Mouse (Mus musculus): ENCODE data around the gene Hkdc1. TPM values are rescaled to one million over a fixed set of nuclear protein-coding genes. Genes with fewer than 3 reads are reported as not detected.

The Hkdc1 gene
- total and polyA plus RNA-seq, 3 experiments = not detected

DNA sequence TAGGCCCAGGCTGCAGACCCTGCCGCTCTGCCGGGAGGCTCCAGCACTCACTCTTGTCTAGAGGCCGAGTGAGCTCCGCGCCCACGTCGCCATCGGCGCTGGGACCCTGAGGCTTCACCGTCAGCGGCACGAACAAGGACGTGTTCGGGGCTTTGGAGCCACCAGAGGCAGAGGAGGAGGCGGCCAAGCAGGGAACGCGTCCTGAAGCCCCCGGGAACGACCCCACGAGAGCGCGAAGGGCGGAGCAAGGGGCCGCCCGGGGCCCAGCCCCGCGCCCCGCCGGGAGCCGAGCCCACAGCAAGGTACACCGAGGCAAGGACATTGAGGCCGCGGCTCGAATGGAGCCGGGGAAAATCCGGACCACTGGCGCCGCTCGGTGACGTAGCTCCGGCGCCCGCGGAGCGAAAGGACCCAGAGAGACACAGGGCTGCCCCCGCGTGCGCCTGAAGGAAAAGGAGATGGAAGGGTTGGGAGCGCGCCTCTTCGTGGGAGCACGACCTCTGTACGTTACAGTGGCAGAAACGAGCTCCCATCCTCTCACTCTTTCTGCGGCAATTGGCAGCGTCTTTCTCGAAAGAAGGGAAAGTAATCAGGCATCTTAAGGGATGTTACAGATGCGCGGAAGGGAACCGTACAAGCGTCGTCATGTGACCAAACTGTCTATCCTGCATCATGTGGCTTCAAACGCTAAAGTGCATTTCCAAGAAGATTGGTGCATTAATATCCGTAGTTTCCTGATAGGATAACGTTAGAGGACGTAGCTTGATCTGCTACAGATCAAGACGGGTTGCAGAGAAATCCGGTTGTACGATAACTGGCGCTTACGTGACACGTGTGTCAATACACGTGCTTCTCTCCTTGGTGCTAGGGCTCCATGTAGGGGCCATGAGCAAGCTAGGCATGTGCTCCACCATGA is 27.3 kb upstream of the Hkdc1 start, which contains the start of the genes 4930507D05Rik and Supv3l1:
4930507D05Rik (plus strand) TSS at position 126 of the 916 bp plus-strand sequence.
Supv3l1 (minus strand) TSS at position 375 of the 916 bp plus-strand sequence.
- peak; percentile 91 to 97 for DNase-seq
- H3K4me3 ChIP-seq = peak within 1 kb of the TSS; percentile 83
- H3K9ac ChIP-seq (ENCODE audit: low read depth, low read length) = peak within 1 kb of the TSS; percentile 94
- H3K27me3 ChIP-seq (ENCODE audit: control insufficient read depth, insufficient read depth, low read length) = no peaks in the 10 kb centered on the region
- no peaks in the 10 kb centered on the region for H3K79me2 ChIP-seq (replicated peaks; ENCODE audit: control insufficient read depth, insufficient read depth, low read length)
- H3K36me3 ChIP-seq (ENCODE audit: control insufficient read depth, insufficient read depth, low read length) = no peaks in the 10 kb centered on the region
- no peak for TF ChIP-seq CTCF (IDR thresholded peaks at IDR 0.05)
- peak; percentile 87 for TF ChIP-seq EP300 (IDR thresholded peaks at IDR 0.05; ENCODE audit: insufficient read depth, low read depth, low read length)
- peak; percentile 52 for TF ChIP-seq POLR2A (IDR thresholded peaks at IDR 0.05; ENCODE audit: insufficient read depth, low read depth, low read length)
- intact Hi-C loops (cut with DNase I) = loop anchor here (2.0 kb wide), 1 partner anchor 37 kb away; the partner anchor contains the start of gene Vps26a
- peak within 1 kb of the TSS; percentile 99 for H3K27ac ChIP-seq
- under 1% methylated on average over 73 of the region's 73 CpGs for WGBS
- peaks cover 3% of the 10 kb centered on the region for H3K4me1 ChIP-seq (ENCODE audit: control insufficient read depth, insufficient read depth, low read length)

DNA sequence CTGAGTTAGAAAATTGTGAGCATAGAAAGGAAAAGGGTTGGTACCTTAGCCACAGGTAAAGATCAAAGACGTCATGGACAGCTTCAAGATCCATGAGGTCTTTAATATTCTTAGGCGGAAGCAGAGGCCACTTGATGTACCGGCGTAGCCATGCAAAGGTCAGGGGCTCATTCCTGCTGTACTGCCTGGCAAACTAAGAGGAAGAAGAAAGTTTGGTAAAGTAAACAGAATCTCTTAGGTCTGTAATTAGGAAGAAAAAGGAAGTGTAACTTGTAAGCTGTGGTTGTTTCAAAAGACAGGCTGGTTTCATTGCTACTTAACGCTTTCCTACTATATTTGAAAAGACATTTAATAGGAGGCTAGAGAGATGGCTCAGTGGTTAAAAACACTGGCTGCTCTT is 8.1 kb upstream of the Hkdc1 start:
- Histone ChIP-seq H3K27ac (no peak overlapping the region), H3K79me2 (replicated peaks; ENCODE audit: control insufficient read depth, insufficient read depth, low read length) (no peaks in the 10 kb centered on the region), H3K4me3 (no peak overlapping the region), H3K27me3 (ENCODE audit: control insufficient read depth, insufficient read depth, low read length) (no peaks in the 10 kb centered on the region), H3K4me1 (ENCODE audit: control insufficient read depth, insufficient read depth, low read length) (no peaks in the 10 kb centered on the region), H3K36me3 (ENCODE audit: control insufficient read depth, insufficient read depth, low read length) (no peaks in the 10 kb centered on the region), H3K9ac (ENCODE audit: low read depth, low read length) (no peak overlapping the region)
- DNase-seq = no peak
- TF ChIP-seq CTCF (IDR thresholded peaks at IDR 0.05) = no peak
- no peak for TF ChIP-seq POLR2A (IDR thresholded peaks at IDR 0.05; ENCODE audit: insufficient read depth, low read depth, low read length)
- no peak for TF ChIP-seq EP300 (IDR thresholded peaks at IDR 0.05; ENCODE audit: insufficient read depth, low read depth, low read length)
- intact Hi-C loops (cut with DNase I) = no loop called here
- 90% methylated on average over 5 of the region's 5 CpGs for WGBS

DNA sequence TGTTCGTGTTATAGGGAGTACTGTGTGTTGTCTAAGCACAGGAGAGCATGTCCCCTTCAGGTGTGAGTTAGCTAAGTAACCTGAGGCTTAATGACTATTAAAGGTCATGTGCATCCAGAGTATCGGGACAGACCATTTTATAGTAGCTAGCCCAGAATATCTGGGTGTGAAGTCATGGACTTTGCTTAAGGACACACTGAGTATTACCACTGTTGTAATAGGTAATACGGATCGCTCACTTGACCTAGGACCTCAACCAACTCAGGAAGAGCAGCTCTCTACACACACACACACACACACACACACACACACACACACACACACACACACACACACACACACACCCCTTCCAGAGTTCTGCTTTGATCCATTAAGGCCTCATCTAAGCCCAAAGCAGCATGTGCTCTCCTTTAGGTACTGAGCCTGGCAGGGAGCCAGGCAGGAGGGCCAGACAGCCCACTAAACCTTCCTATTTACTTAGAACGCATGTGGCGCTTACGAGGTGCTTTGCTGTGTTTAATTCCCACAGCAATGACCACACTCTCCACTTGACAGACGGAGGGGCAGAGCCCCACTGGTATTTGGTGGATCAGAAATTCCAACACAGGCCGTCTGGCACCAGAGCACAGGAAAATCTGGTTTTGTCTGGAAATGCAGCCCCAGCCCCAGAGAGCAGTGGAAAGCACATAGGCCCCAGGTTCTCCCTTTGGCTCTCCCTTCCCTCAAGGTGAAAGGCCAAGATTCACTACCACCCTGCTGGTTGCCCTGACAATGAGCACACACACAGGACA is 3.0 kb upstream of the Hkdc1 start:
- DNase-seq = no peak
- Histone ChIP-seq H3K4me1 (ENCODE audit: control insufficient read depth, insufficient read depth, low read length) (no peaks in the 10 kb centered on the region), H3K36me3 (ENCODE audit: control insufficient read depth, insufficient read depth, low read length) (no peaks in the 10 kb centered on the region), H3K9ac (ENCODE audit: low read depth, low read length) (no peak overlapping the region), H3K27me3 (ENCODE audit: control insufficient read depth, insufficient read depth, low read length) (no peaks in the 10 kb centered on the region), H3K4me3 (no peak overlapping the region), H3K27ac (no peak overlapping the region), H3K79me2 (replicated peaks; ENCODE audit: control insufficient read depth, insufficient read depth, low read length) (no peaks in the 10 kb centered on the region)
- WGBS = 52% methylated on average over 9 of the region's 9 CpGs
- no peak for TF ChIP-seq POLR2A (IDR thresholded peaks at IDR 0.05; ENCODE audit: insufficient read depth, low read depth, low read length)
- TF ChIP-seq CTCF (IDR thresholded peaks at IDR 0.05) = no peak
- no peak for TF ChIP-seq EP300 (IDR thresholded peaks at IDR 0.05; ENCODE audit: insufficient read depth, low read depth, low read length)
- intact Hi-C loops (cut with DNase I) = no loop called here

DNA sequence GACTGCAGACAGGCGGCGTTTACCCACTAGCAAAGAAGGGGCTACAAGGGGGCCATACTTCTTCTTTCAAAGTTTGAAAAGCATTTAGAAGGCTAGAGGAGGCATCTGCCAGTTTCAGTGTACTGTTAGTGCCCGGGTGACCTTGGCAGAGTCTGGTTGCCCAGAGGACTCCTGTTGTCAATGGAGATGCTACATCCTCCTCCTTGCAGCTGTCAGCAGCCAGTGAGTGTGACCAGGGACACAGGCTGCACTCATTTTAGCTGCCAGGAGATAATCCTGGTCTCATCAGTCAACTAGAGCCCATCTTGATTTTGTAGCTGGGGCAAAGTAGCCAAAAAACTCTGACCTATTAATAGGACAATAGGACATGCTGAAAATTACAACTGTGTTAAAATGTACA is 1.2 kb downstream of the Hkdc1 start:
- 68% methylated on average over 3 of the region's 3 CpGs for WGBS
- no peak for DNase-seq
- no peak overlapping the region for H3K9ac ChIP-seq (ENCODE audit: low read depth, low read length)

DNA sequence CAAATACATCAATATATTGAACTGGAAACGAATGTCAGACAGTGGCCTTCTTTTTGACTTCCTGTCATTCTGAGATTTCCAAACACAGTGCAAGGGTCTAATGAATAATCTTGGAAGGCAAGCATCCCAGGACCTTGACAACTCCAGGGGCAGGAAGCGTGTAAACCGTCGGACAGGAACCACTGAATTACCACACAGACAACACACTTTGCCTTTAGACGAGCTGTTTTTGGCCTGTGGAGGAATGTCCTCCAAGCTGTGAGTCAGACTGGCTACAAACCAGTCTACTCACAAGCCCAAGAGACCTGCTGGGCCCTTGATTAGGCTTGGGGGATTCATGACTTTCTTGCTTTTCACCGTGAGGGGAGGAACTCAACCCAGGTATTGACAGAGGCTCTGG is 1.9 kb downstream of the Hkdc1 start:
- no peak overlapping the region for H3K27ac ChIP-seq
- no peak for DNase-seq
- TF ChIP-seq POLR2A (IDR thresholded peaks at IDR 0.05; ENCODE audit: insufficient read depth, low read depth, low read length) = no peak
- no peak for TF ChIP-seq EP300 (IDR thresholded peaks at IDR 0.05; ENCODE audit: insufficient read depth, low read depth, low read length)
- no peak for TF ChIP-seq CTCF (IDR thresholded peaks at IDR 0.05)
- H3K27me3 ChIP-seq (ENCODE audit: control insufficient read depth, insufficient read depth, low read length) = no peaks in the 10 kb centered on the region
- no peaks in the 10 kb centered on the region for H3K4me1 ChIP-seq (ENCODE audit: control insufficient read depth, insufficient read depth, low read length)
- intact Hi-C loops (cut with DNase I) = no loop called here
- no peak overlapping the region for H3K4me3 ChIP-seq
- H3K79me2 ChIP-seq (replicated peaks; ENCODE audit: control insufficient read depth, insufficient read depth, low read length) = no peaks in the 10 kb centered on the region
- no peaks in the 10 kb centered on the region for H3K36me3 ChIP-seq (ENCODE audit: control insufficient read depth, insufficient read depth, low read length)
- WGBS = 45% methylated on average over 6 of the region's 6 CpGs
- no peak overlapping the region for H3K9ac ChIP-seq (ENCODE audit: low read depth, low read length)

More for the DNA sequence above, 1.2 kb downstream of the Hkdc1 start:
- H3K79me2 ChIP-seq (replicated peaks; ENCODE audit: control insufficient read depth, insufficient read depth, low read length) = no peaks in the 10 kb centered on the region
- no peaks in the 10 kb centered on the region for H3K36me3 ChIP-seq (ENCODE audit: control insufficient read depth, insufficient read depth, low read length)
- no peak overlapping the region for H3K4me3 ChIP-seq
- no peaks in the 10 kb centered on the region for H3K27me3 ChIP-seq (ENCODE audit: control insufficient read depth, insufficient read depth, low read length)
- no peak overlapping the region for H3K27ac ChIP-seq
- H3K4me1 ChIP-seq (ENCODE audit: control insufficient read depth, insufficient read depth, low read length) = no peaks in the 10 kb centered on the region
- no peak for TF ChIP-seq EP300 (IDR thresholded peaks at IDR 0.05; ENCODE audit: insufficient read depth, low read depth, low read length)
- TF ChIP-seq CTCF (IDR thresholded peaks at IDR 0.05) = no peak
- no peak for TF ChIP-seq POLR2A (IDR thresholded peaks at IDR 0.05; ENCODE audit: insufficient read depth, low read depth, low read length)
- intact Hi-C loops (cut with DNase I) = no loop called here

All from heart, adult 2 months (tissue).